Comparison of ENCODE assay signal across 7 mouse cellular contexts in genomic region chr12:65075733-65076310, GRCm38 (mm10). TPM values are rescaled to one million over a fixed set of nuclear protein-coding genes. Genes with fewer than 3 reads are reported as not detected.
DNase-seq lines count a peak whose midpoint lies in the region; ATAC-seq and TF ChIP-seq lines count a peak whose summit lies in the region.

No protein-coding gene starts in this region.

- peak overlapping the region; percentile 68 for H3K4me3 ChIP-seq in left cerebral cortex, adult 2 months
- peak overlapping the region; percentile 85 for H3K4me3 ChIP-seq in forebrain, embryonic 10.5 days
- H3K4me3 ChIP-seq in liver, embryonic 12.5 days, result peak overlapping the region; percentile 94
- peak overlapping the region; percentile 83 for H3K4me3 ChIP-seq in stomach, postnatal 0 days (ENCODE audit: low read depth, low read length)

- DNase-seq in left cerebral cortex, adult 2 months (ENCODE audit: extremely low spot score in 1 of 2, low spot score in 2 of 2), result no peak
- no peak for DNase-seq in left cerebral cortex, adult 11 months (ENCODE audit: low spot score)
- peak; percentile 45 for DNase-seq in R1 (ENCODE audit: low read depth, low spot score)
- no peak for DNase-seq in forebrain, embryonic 10.5 days (ENCODE audit: extremely low spot score, low spot score)
- no peak for DNase-seq in stomach, postnatal 0 days (ENCODE audit: low spot score)
- no peak for DNase-seq in ovary, postnatal 36 days (ENCODE audit: low spot score)

- peak overlapping the region; percentile 96 for H3K27ac ChIP-seq in left cerebral cortex, adult 2 months
- H3K27ac ChIP-seq in forebrain, embryonic 10.5 days, result peak overlapping the region; percentile 98
- peak overlapping the region; percentile 86 for H3K27ac ChIP-seq in liver, embryonic 12.5 days
- H3K27ac ChIP-seq in stomach, postnatal 0 days (replicated peaks), result peak overlapping the region; percentile 59

- peak overlapping the region; percentile 91 for H3K9ac ChIP-seq in liver, embryonic 12.5 days
- peak overlapping the region; percentile 74 for H3K9ac ChIP-seq in stomach, postnatal 0 days (ENCODE audit: low read length)

- intact Hi-C loops in left cerebral cortex, adult 2 months (cut with DNase I), result loop anchor here (1.0 kb wide), 1 partner anchor 96 kb away; the partner anchor contains the start of gene Mis18bp1

- TF ChIP-seq CTCF in left cerebral cortex, adult 2 months (IDR thresholded peaks at IDR 0.05), result no peak
- TF ChIP-seq CTCF in stomach, postnatal 0 days (IDR thresholded peaks at IDR 0.05; ENCODE audit: low read depth), result no peak

- peaks cover 40% of the 10 kb centered on the region for H3K36me3 ChIP-seq in forebrain, embryonic 10.5 days (replicated peaks)
- H3K36me3 ChIP-seq in liver, embryonic 12.5 days, result peaks cover 24% of the 10 kb centered on the region
- no peaks in the 10 kb centered on the region for H3K36me3 ChIP-seq in stomach, postnatal 0 days (ENCODE audit: control insufficient read depth, insufficient read depth, low read length)

- no peak for TF ChIP-seq EP300 in stomach, postnatal 0 days (optimal IDR thresholded peaks at IDR 0.05)

- peak; percentile 3; the same call in 1 of the 2 replicates for ATAC-seq in liver, embryonic 12.5 days
- ATAC-seq in stomach, postnatal 0 days (ENCODE audit: low FRiP score, low TSS enrichment), result no peak

- under 1% methylated on average over 41 of the region's 41 CpGs for WGBS in forebrain, embryonic 10.5 days
- 1% methylated on average over 41 of the region's 41 CpGs for WGBS in liver, embryonic 12.5 days (ENCODE audit: insufficient replicate concordance)
- WGBS in stomach, postnatal 0 days, result under 1% methylated on average over 40 of the region's 41 CpGs

- peak overlapping the region; percentile 86 for H3K4me2 ChIP-seq in liver, embryonic 12.5 days
- peak overlapping the region; percentile 85 for H3K4me2 ChIP-seq in stomach, postnatal 0 days (replicated peaks; ENCODE audit: low read depth)

- H3K27me3 ChIP-seq in forebrain, embryonic 10.5 days (ENCODE audit: poor library complexity, severe bottlenecking), result no peaks in the 10 kb centered on the region
- H3K27me3 ChIP-seq in liver, embryonic 12.5 days (replicated peaks), result no peaks in the 10 kb centered on the region
- H3K27me3 ChIP-seq in stomach, postnatal 0 days (ENCODE audit: control insufficient read depth, insufficient read depth, low read length), result no peaks in the 10 kb centered on the region

- peaks cover 39% of the 10 kb centered on the region for H3K4me1 ChIP-seq in forebrain, embryonic 10.5 days
- peaks cover 46% of the 10 kb centered on the region for H3K4me1 ChIP-seq in liver, embryonic 12.5 days
- no peaks in the 10 kb centered on the region for H3K4me1 ChIP-seq in stomach, postnatal 0 days (replicated peaks; ENCODE audit: control insufficient read depth, insufficient read depth)

- H3K9me3 ChIP-seq in forebrain, embryonic 10.5 days, result no peaks in the 10 kb centered on the region
- no peaks in the 10 kb centered on the region for H3K9me3 ChIP-seq in liver, embryonic 12.5 days (replicated peaks)
- H3K9me3 ChIP-seq in stomach, postnatal 0 days (ENCODE audit: control insufficient read depth, low read length), result no peaks in the 10 kb centered on the region

RNA-seq across cellular contexts. Expression of gene Fancm, which starts 0.4 kb away (rescaled TPM):
- 10 to 100 TPM; 15.9 to 17.9 TPM for total RNA-seq in left cerebral cortex, adult 2 months (2021)
- 13.4 and 14.9 TPM in 2 replicates for polyA plus RNA-seq in forebrain, embryonic 10.5 days (2016; fragmentation: Nextera tagmentation; extraction: Ambion mirVana)
- 10.5 TPM in 2 replicates for polyA plus RNA-seq in liver, embryonic 12.5 days (2016; fragmentation: Nextera tagmentation; extraction: Ambion mirVana)
- 2.5 and 3.6 TPM in 2 replicates for polyA plus RNA-seq in stomach, postnatal 0 days (2015; fragmentation: Nextera tagmentation; extraction: Ambion mirVana)

RNA-seq across cellular contexts. Expression of gene Fkbp3, which starts 2.0 kb away (rescaled TPM):
- total RNA-seq in left cerebral cortex, adult 2 months (2021), result 100 to 1,000 TPM; 152 to 162 TPM
- 764 and 801 TPM in 2 replicates for polyA plus RNA-seq in forebrain, embryonic 10.5 days (2016; fragmentation: Nextera tagmentation; extraction: Ambion mirVana)
- polyA plus RNA-seq in liver, embryonic 12.5 days (2016; fragmentation: Nextera tagmentation; extraction: Ambion mirVana), result 226 and 234 TPM in 2 replicates
- polyA plus RNA-seq in stomach, postnatal 0 days (2015; fragmentation: Nextera tagmentation; extraction: Ambion mirVana), result 184 and 187 TPM in 2 replicates

RNA-seq across cellular contexts. Expression of gene Prpf39, which starts 39.7 kb away (rescaled TPM):
- 10 to 100 TPM; 41.6 to 44.9 TPM for total RNA-seq in left cerebral cortex, adult 2 months (2021)
- 63.5 and 67.8 TPM in 2 replicates for polyA plus RNA-seq in forebrain, embryonic 10.5 days (2016; fragmentation: Nextera tagmentation; extraction: Ambion mirVana)
- polyA plus RNA-seq in liver, embryonic 12.5 days (2016; fragmentation: Nextera tagmentation; extraction: Ambion mirVana), result 29.1 and 30.2 TPM in 2 replicates
- polyA plus RNA-seq in stomach, postnatal 0 days (2015; fragmentation: Nextera tagmentation; extraction: Ambion mirVana), result 17.6 and 18.2 TPM in 2 replicates
